Mouse (Mus musculus) bone marrow, adult 2 months (tissue): ENCODE data around the gene P4hb.

ENCODE experiments used
- CTCF ChIP-seq: fragments of 200-500 bp; IDR thresholded peaks from 2 replicates; pipeline ENCODE4 v1.5.1; 2011; ENCODE audit warnings: low read length, control low read depth; ENCODE audit not compliant: control insufficient read depth, insufficient read depth
- POLR2A ChIP-seq: fragments of 200-500 bp; IDR thresholded peaks from 2 replicates; pipeline ENCODE4 v1.6.1; 2011; ENCODE audit warnings: low read depth, mild to moderate bottlenecking, control low read depth, low read length, borderline replicate concordance; ENCODE audit not compliant: control insufficient read depth

DNA sequence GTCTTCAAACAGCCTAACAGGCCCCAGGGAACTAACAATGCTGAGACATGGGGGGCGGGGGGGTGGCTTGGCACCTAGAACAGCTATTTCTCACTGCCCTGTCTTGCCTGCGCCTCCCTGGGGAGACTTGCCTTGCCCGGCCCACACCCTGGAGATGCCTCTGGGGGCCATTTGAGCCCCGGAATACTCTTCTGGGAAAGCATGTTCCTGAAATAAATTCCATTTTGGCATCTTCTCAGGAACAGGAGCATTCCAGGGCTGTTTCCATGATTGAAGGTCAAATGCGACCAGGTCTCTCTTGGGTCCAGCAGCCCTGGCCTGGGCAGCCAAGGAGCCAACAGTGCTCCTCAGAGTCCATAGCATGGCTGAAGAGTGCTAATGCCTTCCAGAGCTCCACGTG, 30.7 kb downstream of the P4hb start:
- no peak for TF ChIP-seq CTCF
- no peak for TF ChIP-seq POLR2A
